Mouse (Mus musculus) gonadal fat pad, adult 2 months (tissue): Measurements from ENCODE around the gene Tbc1d7. TPM values are rescaled to one million over a fixed set of nuclear protein-coding genes. Genes with fewer than 3 reads are reported as not detected.

ENCODE experiments used
- DNase-seq: peaks from one replicate; pipeline ENCODE4 v3.0.0-alpha.2; 2012; ENCODE audit warnings: low read depth
- polyA plus RNA-seq: library from polyadenylated mRNA; depleted of rRNA; stranded (reverse); fragments of >200 nt; gene quantifications from 2 replicates; pipeline ENCODE4 v1.2.3, GENCODE M21; 2012; rRNA removed

Gene Tbc1d7
- polyA plus RNA-seq, 1 experiment = 20.0 TPM

GRCm38 (mm10) chr13:43134468-43134867, 36.8 kb downstream of the Tbc1d7 start:
- DNase-seq = no peak

- no peak for DNase-seq
Measured at GRCm38 (mm10) chr13:43133400-43133799, 37.9 kb downstream of the Tbc1d7 start.

- no peak for DNase-seq
Measured at GRCm38 (mm10) chr13:43132859-43133258, 38.4 kb downstream of the Tbc1d7 start.

- no peak for DNase-seq
Measured at GRCm38 (mm10) chr13:43131741-43132191, 39.5 kb downstream of the Tbc1d7 start.

- no peak for DNase-seq
Measured at GRCm38 (mm10) chr13:43130161-43130560, 41.1 kb downstream of the Tbc1d7 start.

GRCm38 (mm10) chr13:43124683-43125074, 46.6 kb downstream of the Tbc1d7 start:
- DNase-seq = no peak

- no peak for DNase-seq
Measured at GRCm38 (mm10) chr13:43123895-43124682, 47.2 kb downstream of the Tbc1d7 start.

- no peak for DNase-seq
Measured at GRCm38 (mm10) chr13:43122306-43123070, 48.8 kb downstream of the Tbc1d7 start.

- no peak for DNase-seq
Measured at GRCm38 (mm10) chr13:43113141-43113540, 58.2 kb downstream of the Tbc1d7 start.

GRCm38 (mm10) chr13:43112707-43113106, 58.6 kb downstream of the Tbc1d7 start:
- DNase-seq = no peak

GRCm38 (mm10) chr13:43112280-43112679, 59.0 kb downstream of the Tbc1d7 start:
- no peak for DNase-seq

- DNase-seq = no peak
Measured at GRCm38 (mm10) chr13:43104496-43104895, 66.8 kb downstream of the Tbc1d7 start.

GRCm38 (mm10) chr13:43102943-43103342, 68.4 kb downstream of the Tbc1d7 start:
- DNase-seq = no peak

Other genes starting within 250 kb of the Tbc1d7 start
- 3.5 and 4.6 TPM in 2 replicates for gene Gfod1, start 132.7 kb upstream of the Tbc1d7 start, polyA plus RNA-seq
- 7.7 and 8.7 TPM in 2 replicates for gene Sirt5, start 194.0 kb upstream of the Tbc1d7 start, polyA plus RNA-seq
- 32.8 and 37.3 TPM in 2 replicates for gene Nol7, start 226.9 kb upstream of the Tbc1d7 start, polyA plus RNA-seq